Mouse (Mus musculus) kidney, embryonic 16.5 days (tissue): ENCODE results near the gene Olfr703. TPM values are rescaled to one million over a fixed set of nuclear protein-coding genes. Genes with fewer than 3 reads are reported as not detected.

Experiments
- polyA plus RNA-seq: library from polyadenylated mRNA; unstranded; fragments of >200 nt; fragmentation: Nextera tagmentation; extraction: Ambion mirVana; gene quantifications from 2 replicates; pipeline ENCODE4 v1.2.1, GENCODE M21; 2015

Olfr703 gene
- polyA plus RNA-seq, 1 experiment from 2014 or later, result not detected

Other genes with a start within 250 kb of the Olfr703 start
- gene Olfr693, start 162.8 kb upstream of the Olfr703 start, polyA plus RNA-seq, result not detected in 2 replicates
- gene Olfr694, start 151.5 kb upstream of the Olfr703 start, polyA plus RNA-seq, result not detected in 2 replicates
- gene Olfr695, start 127.0 kb upstream of the Olfr703 start, polyA plus RNA-seq, result not detected in 2 replicates
- not detected in 2 replicates for gene Olfr697, start 100.9 kb upstream of the Olfr703 start, polyA plus RNA-seq
- not detected in 2 replicates for gene Olfr698, start 88.0 kb upstream of the Olfr703 start, polyA plus RNA-seq
- gene Olfr699, start 50.2 kb upstream of the Olfr703 start, polyA plus RNA-seq, result not detected in 2 replicates
- not detected in 2 replicates for gene Olfr700, start 34.5 kb upstream of the Olfr703 start, polyA plus RNA-seq
- not detected in 2 replicates for gene Olfr701, start 29.2 kb upstream of the Olfr703 start, polyA plus RNA-seq
- not detected in 2 replicates for gene Olfr702, start 9.5 kb upstream of the Olfr703 start, polyA plus RNA-seq
- gene Olfr704, start 19.8 kb downstream of the Olfr703 start, polyA plus RNA-seq, result not detected in 2 replicates
- not detected in 2 replicates for gene Olfr705, start 33.5 kb downstream of the Olfr703 start, polyA plus RNA-seq
- not detected in 2 replicates for gene Olfr706, start 44.8 kb downstream of the Olfr703 start, polyA plus RNA-seq
- not detected in 2 replicates for gene Olfr707, start 57.9 kb downstream of the Olfr703 start, polyA plus RNA-seq
- not detected in 2 replicates for gene Olfr1532-ps1, start 64.6 kb downstream of the Olfr703 start, polyA plus RNA-seq
- gene Olfr709-ps1, start 88.9 kb downstream of the Olfr703 start, polyA plus RNA-seq, result not detected in 2 replicates
- gene Olfr710, start 105.0 kb downstream of the Olfr703 start, polyA plus RNA-seq, result not detected in 2 replicates
- not detected in 2 replicates for gene Olfr6, start 120.6 kb downstream of the Olfr703 start, polyA plus RNA-seq
- not detected in 2 replicates for gene Olfr711, start 132.1 kb downstream of the Olfr703 start, polyA plus RNA-seq
- not detected in 2 replicates for gene Olfr2, start 162.7 kb downstream of the Olfr703 start, polyA plus RNA-seq
- gene Olfr713, start 187.8 kb downstream of the Olfr703 start, polyA plus RNA-seq, result not detected in 2 replicates
- not detected in 2 replicates for gene Olfr714, start 227.6 kb downstream of the Olfr703 start, polyA plus RNA-seq
- not detected in 2 replicates for gene Olfr17, start 249.9 kb downstream of the Olfr703 start, polyA plus RNA-seq